Mouse (Mus musculus): ENCODE measurements at regions not wholly inside any gene's neighbourhood (a gene's known extent, or its start where the extent isn't known, plus 50 kb on each side); places are given as distances from the start of the nearest gene placed in this dataset.

- no peak for TF ChIP-seq POLR2A (IDR thresholded peaks at IDR 0.05; ENCODE audit: insufficient read length, low read depth)
- no peak for TF ChIP-seq MYOD1 (IDR thresholded peaks at IDR 0.05; ENCODE audit: control insufficient read depth in 1 of 3, insufficient read length in 2 of 3, low read depth in 2 of 3)
- no peak for TF ChIP-seq USF1 (IDR thresholded peaks at IDR 0.05; ENCODE audit: low read depth)
- TF ChIP-seq POLR2AphosphoS2 (IDR thresholded peaks at IDR 0.05; ENCODE audit: insufficient read length, low read depth): no peak
- no peak for TF ChIP-seq TCF3 (IDR thresholded peaks at IDR 0.05; ENCODE audit: insufficient read length, low read depth)
- TF ChIP-seq SRF (IDR thresholded peaks at IDR 0.05; ENCODE audit: control insufficient read depth, insufficient read length, low read depth): no peak
- TF ChIP-seq MYOG (IDR thresholded peaks at IDR 0.05; ENCODE audit: control insufficient read depth in 1 of 3, insufficient read depth in 1 of 3, insufficient read length in 2 of 3, low read depth in 2 of 3): no peak
- TF ChIP-seq MAX (IDR thresholded peaks at IDR 0.05; ENCODE audit: low read depth): no peak
- no peak for TF ChIP-seq E2F4 (IDR thresholded peaks at IDR 0.05; ENCODE audit: insufficient read depth)
- TF ChIP-seq REST (IDR thresholded peaks at IDR 0.05; ENCODE audit: insufficient read depth, insufficient read length): no peak
- TF ChIP-seq TCF12 (IDR thresholded peaks at IDR 0.05; ENCODE audit: insufficient read depth, poor library complexity, severe bottlenecking): no peak
- TF ChIP-seq CEBPB (IDR thresholded peaks at IDR 0.05; ENCODE audit: insufficient read depth, poor library complexity, severe bottlenecking): no peak
These were observed 215.6 kb upstream of the Usp24 start for GRCm38 (mm10) chr4:106100211-106101025.

Data from myocyte (in vitro differentiated cells).